Mouse (Mus musculus) heart, adult 2 months (tissue): ENCODE data around the gene Anks6. TPM values are rescaled to one million over a fixed set of nuclear protein-coding genes. Genes with fewer than 3 reads are reported as not detected.
A peak's percentile ranks its signal among the peaks of the same experiment; 100 is the strongest.

Experiments
- DNase-seq, 2 experiments: peaks; one replicate each; pipeline ENCODE4 v3.0.0; 2021
- H3K27ac ChIP-seq: fragments of 200-600 bp; 2 replicates; pipeline ENCODE4 v1.8.1; 2022
- H3K27me3 ChIP-seq: fragments of 200-500 bp; 2 replicates; pipeline ENCODE4 v1.6.1; 2012; ENCODE audit warnings: mild to moderate bottlenecking, low read length, inconsistent platforms, mixed read lengths; ENCODE audit not compliant: control insufficient read depth, insufficient read depth
- H3K36me3 ChIP-seq: fragments of 200-500 bp; 2 replicates; pipeline ENCODE4 v1.6.1; 2012; ENCODE audit warnings: low read length, inconsistent platforms; ENCODE audit not compliant: control insufficient read depth, insufficient read depth
- H3K4me1 ChIP-seq: fragments of 200-500 bp; 2 replicates; pipeline ENCODE4 v1.6.1; 2011; ENCODE audit warnings: low read length; ENCODE audit not compliant: control insufficient read depth, insufficient read depth
- H3K4me3 ChIP-seq: fragments of 200-600 bp; 2 replicates; pipeline ENCODE4 v1.8.1; 2022
- H3K79me2 ChIP-seq: fragments of 200-500 bp; replicated peaks from 2 replicates; pipeline ENCODE4 v1.6.1; 2012; ENCODE audit warnings: mild to moderate bottlenecking, inconsistent platforms, low read length, moderate library complexity, mixed read lengths; ENCODE audit not compliant: control insufficient read depth, insufficient read depth
- H3K9ac ChIP-seq: fragments of 200-500 bp; 2 replicates; pipeline ENCODE4 v1.6.1; 2012; ENCODE audit warnings: low read depth, mild to moderate bottlenecking, control low read depth, inconsistent platforms, low read length, mixed read lengths
- CTCF ChIP-seq: fragments of 200-600 bp; IDR thresholded peaks from 2 replicates; pipeline ENCODE4 v1.8.1; 2022; ENCODE audit warnings: antibody characterized with exemption, mild to moderate bottlenecking, moderate library complexity
- EP300 ChIP-seq: fragments of 200-500 bp; IDR thresholded peaks from 2 replicates; pipeline ENCODE4 v1.6.1; 2011; ENCODE audit warnings: low read depth, low read length, control low read depth; ENCODE audit not compliant: insufficient read depth
- POLR2A ChIP-seq: fragments of 200-500 bp; IDR thresholded peaks from 2 replicates; pipeline ENCODE4 v1.6.1; 2011; ENCODE audit warnings: mild to moderate bottlenecking, low read depth, low read length, control low read depth; ENCODE audit not compliant: insufficient read depth
- WGBS: fragments of 180-500 bp; shearing (Covaris S2); methylation state at CpG from one replicate; pipeline ENCODE4 v1.1.7; 2018; 5-methylcytosine and 5-hydroxymethylcytosine counted together
- intact Hi-C: fragments of 180-260 bp; cut with DNase I; formaldehyde crosslinking; loops from one replicate; pipeline ENCODE4 v1.15.1; 2025
- polyA plus RNA-seq: library from polyadenylated mRNA; depleted of rRNA; stranded (reverse); fragments of >200 nt; gene quantifications from 2 replicates; pipeline ENCODE4 v1.2.3, GENCODE M21; 2012
- total RNA-seq, 2 experiments: library from RNA; stranded (reverse); gene quantifications; 2 replicates each; pipeline ENCODE4 v1.2.3; 2021

Anks6 gene
- total and polyA plus RNA-seq, 3 experiments, result 2.8 to 3.4 (median 3.3) TPM

DNA sequence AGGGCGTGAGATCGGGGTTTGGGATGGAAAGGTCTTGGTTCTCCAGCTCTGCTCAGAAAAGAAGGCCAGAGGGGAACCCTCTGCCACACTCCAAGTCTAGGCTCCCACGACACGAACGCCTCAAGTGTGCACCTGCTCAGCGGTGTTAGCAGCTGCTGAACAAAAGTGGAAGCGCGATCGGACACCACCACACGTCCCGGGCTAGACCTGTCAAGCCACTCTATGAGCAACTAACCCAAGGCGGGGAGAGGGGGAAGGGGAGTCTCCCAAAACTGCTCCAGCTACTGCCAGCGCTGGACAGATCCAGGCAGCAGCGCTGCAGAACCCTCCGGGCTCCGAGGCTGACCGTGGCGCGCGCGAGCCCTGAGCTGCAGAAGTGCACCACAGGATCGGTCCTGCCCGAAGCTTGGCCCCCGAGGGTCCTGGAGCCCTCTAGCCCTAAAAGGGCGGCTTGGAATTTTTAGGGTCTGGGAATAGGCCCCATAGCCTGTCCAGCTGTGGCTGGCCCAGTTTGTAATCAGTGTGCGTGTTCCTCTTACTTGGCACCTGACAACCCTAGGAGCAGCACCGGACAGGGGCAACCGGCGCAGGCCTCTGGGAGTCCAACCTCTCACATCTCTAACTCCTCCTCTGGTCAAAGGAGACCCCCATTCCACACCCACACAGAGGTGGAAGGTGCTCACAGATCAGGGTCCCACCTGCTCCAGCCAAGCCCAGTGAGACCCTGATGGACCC, 66.8 kb downstream of the Anks6 start:
- no peak overlapping the region for H3K27ac ChIP-seq
- H3K27me3 ChIP-seq, result peaks cover 11% of the 10 kb centered on the region
- no peaks in the 10 kb centered on the region for H3K79me2 ChIP-seq
- no peak overlapping the region for H3K4me3 ChIP-seq
- intact Hi-C loops, result no loop called here
- WGBS, result 6% methylated on average over 29 of the region's 29 CpGs
- no peak overlapping the region for H3K9ac ChIP-seq
- no peak for TF ChIP-seq EP300
- H3K4me1 ChIP-seq, result no peaks in the 10 kb centered on the region
- no peak for DNase-seq
- H3K36me3 ChIP-seq, result no peaks in the 10 kb centered on the region

DNA sequence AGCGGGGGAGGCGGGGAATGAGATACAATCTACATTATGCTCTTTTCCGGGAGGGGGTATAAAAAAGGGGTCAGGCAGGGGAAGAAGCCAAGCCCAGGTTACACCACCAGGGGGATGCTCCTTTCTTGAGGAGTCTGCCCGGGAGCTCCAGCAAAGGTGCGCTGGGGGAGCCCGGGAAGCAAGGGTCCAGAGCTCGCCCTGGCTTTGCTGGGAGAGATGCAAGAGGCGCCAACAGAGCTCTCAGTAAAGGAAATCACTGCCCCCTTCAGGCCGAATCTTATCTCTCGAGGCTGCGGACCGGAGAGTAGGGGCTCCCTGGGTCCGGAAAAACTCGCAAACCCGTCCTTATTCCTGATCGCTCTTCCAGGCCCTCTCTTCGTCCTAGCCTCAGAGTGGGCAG, 67.4 kb downstream of the Anks6 start:
- WGBS, result 4% methylated on average over 17 of the region's 17 CpGs
- Histone ChIP-seq H3K4me3 (no peak overlapping the region), H3K27ac (no peak overlapping the region), H3K9ac (no peak overlapping the region), H3K36me3 (no peaks in the 10 kb centered on the region), H3K79me2 (no peaks in the 10 kb centered on the region), H3K27me3 (peaks cover 11% of the 10 kb centered on the region), H3K4me1 (no peaks in the 10 kb centered on the region)
- intact Hi-C loops, result no loop called here
- no peak for DNase-seq
- peak; percentile 42 for TF ChIP-seq CTCF
- TF ChIP-seq POLR2A, result no peak

DNA sequence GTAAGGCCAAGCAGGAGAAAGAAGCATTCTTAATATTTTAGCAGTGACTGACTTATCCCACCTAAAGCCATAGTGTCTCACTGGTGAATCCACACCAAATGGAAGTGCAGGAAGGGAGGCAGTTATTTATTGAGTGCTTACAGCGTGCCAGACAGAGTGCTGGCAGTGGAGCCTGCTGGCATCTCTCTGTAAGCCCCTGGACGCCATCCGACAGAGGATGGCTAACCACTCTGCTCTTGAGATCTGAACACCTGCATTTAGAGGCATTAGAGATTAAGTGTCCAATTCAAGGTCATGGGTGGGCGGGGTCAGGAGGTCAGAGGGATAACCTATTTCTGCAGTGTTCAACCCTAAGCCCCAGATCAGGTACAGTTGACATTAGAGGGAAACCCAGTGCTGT, 68.4 kb downstream of the Anks6 start:
- WGBS, result 51% methylated on average over 4 of the region's 4 CpGs
- intact Hi-C loops, result no loop called here
- TF ChIP-seq EP300 (no peak), CTCF (no peak), POLR2A (no peak)

DNA sequence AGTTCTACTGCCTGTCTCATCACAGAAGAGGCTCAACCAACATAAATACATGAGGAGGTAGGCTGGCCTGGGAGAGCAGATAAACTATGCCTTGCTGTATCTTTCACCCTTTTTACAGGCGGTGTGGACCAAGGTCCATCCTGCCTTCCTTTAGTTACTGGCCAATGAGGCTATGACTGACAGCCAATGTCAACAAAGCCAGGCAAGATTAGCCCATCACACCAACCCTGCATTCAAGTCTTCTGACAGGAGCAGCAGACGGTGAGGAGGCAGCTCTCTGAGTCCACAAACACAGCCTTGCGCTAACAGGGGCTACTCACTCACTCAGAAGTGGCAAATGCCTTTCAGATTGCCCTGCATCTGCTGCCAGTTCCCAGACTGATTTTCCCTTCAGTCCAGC, 69.0 kb downstream of the Anks6 start:
- DNase-seq, result no peak
- H3K36me3 ChIP-seq, result no peaks in the 10 kb centered on the region
- no peaks in the 10 kb centered on the region for H3K4me1 ChIP-seq
- no peaks in the 10 kb centered on the region for H3K79me2 ChIP-seq
- no peak overlapping the region for H3K27ac ChIP-seq
- TF ChIP-seq POLR2A (no peak), CTCF (no peak), EP300 (no peak)
- H3K27me3 ChIP-seq, result peaks cover 11% of the 10 kb centered on the region
- intact Hi-C loops, result no loop called here
- no peak overlapping the region for H3K9ac ChIP-seq
- 25% methylated on average over 3 of the region's 3 CpGs for WGBS
- no peak overlapping the region for H3K4me3 ChIP-seq

More for the DNA sequence above, 68.4 kb downstream of the Anks6 start:
- Histone ChIP-seq H3K4me1 (no peaks in the 10 kb centered on the region), H3K4me3 (no peak overlapping the region), H3K9ac (no peak overlapping the region), H3K79me2 (no peaks in the 10 kb centered on the region), H3K36me3 (no peaks in the 10 kb centered on the region), H3K27me3 (peaks cover 11% of the 10 kb centered on the region), H3K27ac (no peak overlapping the region)
- no peak for DNase-seq

DNA sequence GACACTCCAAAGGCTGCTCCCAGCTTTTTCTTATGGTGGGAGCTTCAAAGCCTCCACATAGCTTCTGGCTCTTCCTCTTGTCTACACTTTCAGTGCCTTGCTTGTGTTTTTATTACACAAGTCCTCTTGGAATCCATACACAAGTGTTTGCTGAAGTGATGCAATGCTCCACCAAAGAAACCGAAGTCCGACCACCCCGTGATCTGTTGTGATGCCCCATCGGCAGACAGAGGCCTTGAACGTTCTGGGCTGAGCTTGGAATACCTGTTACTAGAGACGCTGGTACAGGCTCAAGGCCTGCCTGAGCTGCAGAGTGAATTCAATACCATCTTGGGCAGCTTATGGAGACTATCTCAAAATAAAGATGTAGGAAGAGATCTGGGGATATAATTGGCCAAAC, 69.4 kb downstream of the Anks6 start:
- no peak overlapping the region for H3K4me3 ChIP-seq
- peaks cover 11% of the 10 kb centered on the region for H3K27me3 ChIP-seq
- DNase-seq, result no peak
- no peaks in the 10 kb centered on the region for H3K4me1 ChIP-seq
- H3K36me3 ChIP-seq, result no peaks in the 10 kb centered on the region
- intact Hi-C loops, result no loop called here
- H3K27ac ChIP-seq, result no peak overlapping the region
- no peak for TF ChIP-seq POLR2A
- TF ChIP-seq CTCF, result no peak
- no peak for TF ChIP-seq EP300
- no peak overlapping the region for H3K9ac ChIP-seq
- WGBS, result 87% methylated on average over 6 of the region's 6 CpGs
- no peaks in the 10 kb centered on the region for H3K79me2 ChIP-seq

DNA sequence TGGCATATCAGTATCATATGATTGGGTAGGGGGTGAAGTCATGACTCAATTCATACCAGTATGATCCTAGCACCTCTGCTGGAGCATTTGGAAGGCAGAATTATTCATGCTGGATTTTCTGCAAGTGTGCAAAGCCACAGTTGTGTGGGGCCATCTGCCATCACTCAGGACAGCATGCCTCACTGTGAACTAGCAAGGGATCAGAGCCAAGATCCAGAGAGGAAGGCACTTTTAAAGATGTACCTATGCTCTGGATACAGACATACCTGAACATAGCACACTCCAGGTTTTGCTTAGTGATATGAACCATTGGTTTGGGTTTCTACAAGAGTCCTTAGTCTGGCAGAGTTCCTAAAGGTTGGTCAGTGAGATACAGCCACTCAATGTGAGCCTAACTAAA, 71.2 kb downstream of the Anks6 start:
- no peaks in the 10 kb centered on the region for H3K36me3 ChIP-seq
- no peak overlapping the region for H3K27ac ChIP-seq
- peaks cover 3% of the 10 kb centered on the region for H3K27me3 ChIP-seq
- intact Hi-C loops, result no loop called here
- H3K9ac ChIP-seq, result no peak overlapping the region
- H3K4me3 ChIP-seq, result no peak overlapping the region
- no peaks in the 10 kb centered on the region for H3K4me1 ChIP-seq
- no peaks in the 10 kb centered on the region for H3K79me2 ChIP-seq
- no peak for TF ChIP-seq POLR2A
- DNase-seq, result no peak

DNA sequence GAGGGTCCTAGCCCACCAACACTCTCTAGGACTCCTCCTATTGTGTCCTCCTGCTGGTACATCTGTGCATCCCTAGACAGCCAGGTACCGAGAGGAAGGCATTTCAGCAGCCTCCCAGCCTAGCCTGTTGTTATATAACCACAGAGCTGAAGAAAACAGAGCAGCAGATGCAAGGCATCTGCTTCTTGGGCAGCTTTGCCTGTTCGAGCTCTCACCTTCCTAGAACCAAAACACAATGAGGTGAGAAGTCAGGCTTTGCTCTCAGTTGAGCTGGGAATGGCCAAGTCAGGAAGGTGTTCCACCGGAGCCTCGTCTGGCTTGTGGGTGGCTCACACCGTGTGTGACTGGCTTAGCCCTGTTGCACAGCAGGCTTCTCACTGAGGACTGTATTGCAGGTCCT, 74.3 kb downstream of the Anks6 start:
- no peaks in the 10 kb centered on the region for H3K36me3 ChIP-seq
- no peaks in the 10 kb centered on the region for H3K4me1 ChIP-seq
- H3K4me3 ChIP-seq, result no peak overlapping the region
- no peak overlapping the region for H3K27ac ChIP-seq
- H3K79me2 ChIP-seq, result no peaks in the 10 kb centered on the region
- no peaks in the 10 kb centered on the region for H3K27me3 ChIP-seq
- no peak overlapping the region for H3K9ac ChIP-seq
- 60% methylated on average over 5 of the region's 5 CpGs for WGBS
- no peak for DNase-seq
- TF ChIP-seq POLR2A (no peak), CTCF (no peak), EP300 (no peak)
- intact Hi-C loops, result no loop called here
